Mouse (Mus musculus): ENCODE data around the gene Cpne5. TPM values are rescaled to one million over a fixed set of nuclear protein-coding genes. Genes with fewer than 3 reads are reported as not detected.

Cpne5 gene
- total RNA-seq, 2 experiments from 2014 or later: 2.8 to 2.9 TPM

DNA sequence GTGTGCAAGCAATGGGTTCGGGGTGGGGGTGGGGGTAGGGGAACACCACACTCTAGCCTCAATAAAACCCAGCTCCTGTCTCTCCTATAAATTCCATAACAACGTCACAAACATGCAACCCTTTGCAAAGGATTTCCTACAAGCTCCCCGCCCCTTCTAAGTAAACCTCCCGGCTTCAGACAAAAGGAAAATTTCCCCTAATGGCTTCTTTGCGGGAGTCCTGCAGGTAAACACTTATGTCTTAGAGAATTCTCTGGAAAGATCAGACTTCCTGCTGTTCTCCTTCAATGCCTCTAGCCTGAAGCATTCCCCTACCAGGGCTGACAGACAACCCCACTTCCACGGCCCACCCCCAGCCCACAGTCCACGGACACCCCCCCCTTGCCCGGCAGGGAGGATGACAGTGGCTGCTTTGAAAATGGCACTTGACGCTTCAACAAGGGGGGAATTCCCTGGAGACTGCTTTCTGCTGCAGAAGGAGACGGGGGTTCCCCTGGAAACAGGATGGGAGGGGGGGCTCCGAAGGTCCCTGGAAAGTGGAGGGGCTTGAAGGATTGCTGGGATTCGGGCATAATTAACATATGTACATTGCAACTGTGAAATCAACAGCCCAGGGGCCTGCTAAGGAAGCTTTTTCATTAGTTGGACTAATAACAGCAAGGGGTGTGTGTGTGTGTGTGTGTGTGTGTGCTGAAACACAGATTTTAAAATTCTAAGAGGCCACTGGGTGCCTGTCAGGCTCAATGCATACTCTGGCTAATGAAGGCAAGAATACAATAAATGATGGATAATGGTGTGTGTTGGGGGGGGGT, 24.4 kb downstream of the Cpne5 start:
- no peak for DNase-seq (ENCODE audit: low spot score in 2 of 2)

DNA sequence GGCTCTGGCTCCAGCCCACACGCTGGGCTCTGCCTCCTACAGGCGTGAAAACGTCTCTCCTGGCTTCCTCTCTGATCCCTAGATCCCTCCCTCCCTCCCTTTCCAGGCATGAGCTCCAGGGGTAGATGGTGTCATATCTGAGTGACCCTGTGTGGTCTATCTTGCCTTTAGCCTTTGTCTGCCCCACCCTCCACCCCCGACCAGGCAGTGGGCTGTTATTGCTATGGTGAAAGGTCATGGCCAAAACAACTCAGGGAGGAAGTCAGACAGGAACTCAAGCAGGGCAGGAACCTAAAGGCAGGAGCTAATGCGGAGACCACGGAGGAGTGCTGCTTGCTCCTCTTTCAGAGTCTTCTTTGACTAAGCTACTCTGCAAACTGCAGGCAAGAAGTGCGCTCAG, 26.1 kb downstream of the Cpne5 start:
- DNase-seq (ENCODE audit: low spot score in 2 of 2): no peak

DNA sequence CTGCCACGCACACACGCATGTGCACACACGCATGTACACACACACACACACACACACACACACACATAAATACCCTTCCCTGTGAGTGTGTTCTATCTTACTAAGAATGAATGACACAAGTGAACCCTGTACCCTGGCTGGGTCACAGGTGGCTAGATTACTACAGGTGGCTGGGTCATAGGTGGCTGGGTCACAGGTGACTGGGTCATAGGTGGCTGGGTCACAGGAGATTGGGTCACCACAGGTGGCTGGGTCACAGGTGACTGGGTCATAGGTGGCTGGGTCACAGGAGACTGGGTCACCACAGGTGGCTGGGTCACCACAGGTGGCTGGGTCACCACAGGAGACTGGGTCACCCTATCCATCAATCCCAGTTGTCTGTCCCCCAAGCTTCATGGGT, 27.9 kb downstream of the Cpne5 start:
- DNase-seq (ENCODE audit: low spot score in 2 of 2): no peak

DNA sequence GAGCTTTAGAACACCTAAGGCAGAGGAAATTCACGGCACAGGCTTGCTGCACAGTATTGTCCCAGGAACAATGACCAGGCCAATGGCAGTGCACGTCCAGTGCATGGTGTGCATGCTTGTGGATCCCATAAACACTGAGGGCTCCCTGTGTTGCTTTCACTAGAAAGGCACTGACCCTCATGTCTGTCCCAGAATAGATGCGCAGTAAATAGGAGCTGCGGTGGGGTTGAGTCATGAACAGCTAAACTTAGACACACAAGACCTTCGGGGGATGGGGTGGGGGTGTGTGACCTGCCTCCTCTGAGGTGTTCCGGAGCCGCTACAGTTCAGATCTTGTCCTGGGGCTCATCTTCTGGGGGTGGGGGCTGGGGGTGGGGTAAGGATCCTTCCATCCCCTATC, 31.9 kb downstream of the Cpne5 start:
- DNase-seq (ENCODE audit: low spot score in 2 of 2): no peak

DNA sequence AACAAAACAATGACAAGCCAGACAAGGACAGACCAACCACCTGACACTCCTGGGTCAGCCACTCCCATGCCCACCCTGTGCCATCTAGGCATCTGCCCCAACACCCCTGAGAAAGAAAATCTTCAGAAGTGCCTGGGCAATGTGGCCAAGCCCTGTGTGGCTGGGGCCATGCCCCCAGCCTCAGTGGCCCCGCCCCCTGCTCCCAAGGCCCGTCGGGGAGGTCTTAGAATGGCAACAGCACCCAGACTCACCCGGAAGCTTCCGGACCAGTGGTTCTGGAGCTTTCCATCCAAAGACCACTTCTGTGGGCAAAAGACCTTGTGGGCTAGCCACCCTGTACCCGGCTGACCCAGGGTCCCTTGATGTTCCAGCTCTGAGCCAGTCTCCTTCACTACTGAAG, 35.4 kb downstream of the Cpne5 start:
- no peak for DNase-seq (ENCODE audit: low spot score in 2 of 2)

DNA sequence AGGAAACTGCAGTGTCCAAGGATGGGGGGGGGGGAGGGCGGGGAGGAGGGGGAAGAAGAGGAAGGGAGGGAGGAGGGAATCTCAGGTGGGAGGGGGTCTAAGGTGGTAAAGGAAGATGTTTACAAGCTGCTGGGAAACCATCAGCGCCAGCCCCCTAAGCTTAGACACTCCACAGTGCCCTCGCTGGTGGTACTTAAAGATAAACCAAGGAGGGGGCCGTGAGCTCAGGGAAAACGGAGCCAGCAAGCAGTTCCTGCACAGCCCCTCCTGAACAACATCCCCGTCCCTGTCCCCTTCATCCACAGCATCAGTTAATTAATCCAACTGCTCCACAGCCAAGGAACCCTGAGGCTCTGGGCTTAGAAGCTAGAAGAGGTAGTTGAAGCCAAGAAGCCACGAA, 38.1 kb downstream of the Cpne5 start:
- DNase-seq (ENCODE audit: low spot score in 2 of 2): no peak

DNA sequence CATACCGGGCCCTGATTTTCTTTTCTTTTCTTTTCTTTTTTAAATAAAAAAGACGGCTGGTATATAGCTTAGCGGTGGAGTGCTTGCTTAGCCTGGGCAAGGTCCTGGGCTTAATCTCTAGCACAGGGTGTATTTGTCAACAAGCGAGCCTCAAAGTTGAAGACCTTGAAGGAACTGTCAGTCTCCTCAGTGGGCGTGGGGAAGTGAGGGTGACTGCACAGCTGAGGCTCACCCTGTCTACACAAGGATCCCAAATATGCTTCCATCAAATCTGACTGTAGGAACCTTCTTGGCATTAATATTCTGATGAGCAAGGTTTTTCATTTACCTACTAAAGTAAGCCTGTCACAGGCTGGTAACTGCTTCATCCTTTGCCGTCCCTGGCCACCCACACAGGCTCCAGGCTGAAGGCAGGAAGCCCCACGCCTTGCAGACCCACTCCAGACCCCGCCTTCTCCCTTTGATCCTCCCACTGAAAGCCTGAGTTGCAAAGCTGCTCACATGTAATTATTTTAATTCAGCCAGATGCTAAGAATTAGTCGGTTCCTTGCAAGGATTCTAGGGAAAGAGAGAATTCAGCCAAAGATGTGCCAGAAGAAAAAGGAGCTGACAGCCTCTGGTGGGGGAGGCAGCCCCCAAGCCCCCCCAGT, 38.7 kb downstream of the Cpne5 start:
- DNase-seq (ENCODE audit: low spot score in 2 of 2): no peak

DNA sequence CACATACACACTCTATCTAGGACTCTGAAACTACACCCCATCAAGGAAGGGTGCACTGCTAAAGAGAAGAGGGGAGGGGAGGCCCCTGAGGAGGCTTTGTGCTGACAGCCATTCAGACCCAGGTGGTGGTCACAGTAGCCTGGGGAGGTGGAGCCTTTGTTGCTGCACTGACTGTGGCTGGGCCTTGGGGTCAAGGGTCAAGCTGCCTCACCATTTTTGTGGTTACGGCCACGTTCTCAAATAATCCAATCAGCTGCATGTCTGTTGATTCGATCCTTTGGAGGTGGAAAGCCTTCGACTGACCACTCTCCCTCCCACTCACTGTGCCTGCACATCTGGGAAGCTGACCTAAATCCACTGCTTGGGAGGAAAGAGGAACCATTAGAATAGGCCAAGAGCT, 42.4 kb downstream of the Cpne5 start:
- DNase-seq (ENCODE audit: low spot score in 2 of 2): no peak

DNA sequence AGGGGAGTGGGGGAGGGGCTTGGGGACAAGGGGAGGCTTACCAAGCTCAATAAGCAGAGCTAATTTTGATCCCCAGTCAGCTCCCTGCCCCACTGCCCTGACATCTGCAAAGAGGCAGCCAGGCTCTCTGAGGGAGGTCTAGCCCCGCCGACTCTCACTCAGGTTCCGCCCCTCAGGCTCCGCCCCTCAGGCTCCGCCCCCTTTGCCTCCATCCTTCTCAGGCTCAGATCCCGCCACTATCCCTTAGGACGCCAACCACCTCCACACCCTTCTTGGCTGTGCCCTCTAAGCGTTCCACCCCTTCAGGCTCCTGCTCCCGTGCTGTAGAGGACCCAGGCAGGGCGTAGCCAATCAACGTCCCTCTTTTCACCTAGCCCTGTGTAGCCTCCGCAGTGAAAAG, 49.0 kb downstream of the Cpne5 start:
- DNase-seq (ENCODE audit: low spot score in 2 of 2): no peak

DNA sequence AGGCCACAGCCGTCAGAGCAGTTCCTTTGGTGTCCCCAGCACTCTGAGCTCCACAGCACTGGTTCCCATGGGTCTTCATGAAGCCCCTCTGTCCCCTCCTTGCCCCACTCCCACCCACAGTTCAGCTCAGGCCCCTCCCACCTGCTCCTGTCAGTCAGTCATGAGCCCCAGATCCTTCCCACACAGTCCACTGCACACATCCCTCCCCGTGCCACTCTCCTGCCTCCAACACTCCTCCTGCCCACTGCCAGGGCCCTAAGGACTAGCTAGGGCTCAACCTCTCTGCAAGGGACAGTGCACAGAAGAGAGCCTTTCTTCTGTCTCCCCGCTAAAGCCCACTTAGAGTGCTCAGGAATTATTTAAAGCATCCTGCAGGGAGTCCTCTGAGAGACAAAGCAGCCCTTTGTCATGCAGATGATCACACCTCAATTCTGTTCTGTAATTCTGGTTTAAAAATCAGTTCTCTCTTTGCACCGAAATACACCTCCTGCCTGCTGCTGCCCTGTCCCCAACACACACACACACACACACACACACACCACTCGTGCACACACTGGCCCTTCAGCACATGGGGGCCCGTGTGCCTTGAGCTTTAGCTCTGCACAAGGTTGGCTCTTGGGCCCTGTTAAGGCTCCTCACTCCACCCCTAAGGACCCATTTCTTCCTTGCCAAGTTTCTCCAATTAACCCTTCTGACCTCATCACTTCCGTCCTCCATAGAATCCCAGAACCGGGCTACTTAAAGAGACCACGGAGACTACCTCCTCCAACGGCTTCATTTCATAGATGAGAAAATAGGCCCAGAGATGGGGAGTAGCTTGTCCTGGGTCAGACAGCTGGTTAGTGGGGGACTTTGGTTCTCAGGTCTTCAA, 50.7 kb downstream of the Cpne5 start:
- no peak for DNase-seq (ENCODE audit: low spot score in 2 of 2)

DNA sequence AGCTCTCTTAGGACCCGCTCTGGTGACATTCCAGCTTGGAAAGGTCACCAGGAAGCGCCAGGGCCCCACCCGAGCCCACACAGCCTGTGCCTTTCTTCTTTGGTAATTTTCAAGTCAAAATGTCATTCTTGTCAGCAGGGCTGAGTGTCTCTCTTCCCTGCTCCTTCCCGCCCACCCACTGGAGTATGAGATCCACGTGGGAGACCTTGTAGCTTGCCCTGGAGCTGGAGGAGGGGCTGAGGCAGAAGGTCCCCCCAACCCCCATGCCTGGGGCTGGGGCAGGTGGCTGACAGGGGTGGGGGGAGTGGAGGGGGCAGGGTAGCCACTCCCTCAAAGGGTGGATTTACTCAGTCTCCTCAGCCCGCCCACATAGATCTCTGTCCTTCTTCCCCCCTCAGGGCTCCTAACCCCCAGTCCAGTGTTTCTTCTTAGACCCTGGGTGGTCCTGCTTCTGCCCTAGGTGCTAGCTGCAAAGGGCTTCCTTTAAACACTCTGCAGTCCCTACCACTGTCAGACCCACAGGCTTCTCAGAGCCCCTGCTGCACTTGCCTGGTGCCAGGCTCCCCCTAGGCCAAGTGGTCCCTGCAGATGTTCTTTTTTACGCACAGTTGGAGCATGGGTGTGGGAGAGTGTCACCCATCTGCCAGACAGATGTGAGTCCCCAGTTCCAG, 52.5 kb downstream of the Cpne5 start:
- DNase-seq (ENCODE audit: low spot score in 2 of 2): no peak

DNA sequence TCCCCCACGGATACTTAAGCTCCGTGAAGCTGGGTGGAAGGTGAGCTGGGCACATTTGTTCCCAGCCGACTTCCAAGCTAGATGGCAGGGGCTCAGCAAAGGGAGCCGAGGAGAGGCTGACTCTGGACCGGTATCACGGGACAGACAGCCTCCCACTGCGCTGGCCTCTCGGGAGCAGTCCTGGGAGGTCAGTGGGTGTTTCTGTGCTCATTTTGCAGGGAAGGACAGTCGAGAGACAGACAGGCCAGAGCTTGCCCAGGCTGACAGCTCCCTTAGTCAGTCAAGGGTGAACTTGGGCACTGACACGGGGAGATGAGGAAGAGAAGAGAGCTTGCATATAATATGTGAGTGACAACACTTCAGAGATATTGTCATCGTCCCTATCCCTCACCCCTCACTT, 54.8 kb downstream of the Cpne5 start:
- DNase-seq (ENCODE audit: low spot score in 2 of 2): no peak

DNA sequence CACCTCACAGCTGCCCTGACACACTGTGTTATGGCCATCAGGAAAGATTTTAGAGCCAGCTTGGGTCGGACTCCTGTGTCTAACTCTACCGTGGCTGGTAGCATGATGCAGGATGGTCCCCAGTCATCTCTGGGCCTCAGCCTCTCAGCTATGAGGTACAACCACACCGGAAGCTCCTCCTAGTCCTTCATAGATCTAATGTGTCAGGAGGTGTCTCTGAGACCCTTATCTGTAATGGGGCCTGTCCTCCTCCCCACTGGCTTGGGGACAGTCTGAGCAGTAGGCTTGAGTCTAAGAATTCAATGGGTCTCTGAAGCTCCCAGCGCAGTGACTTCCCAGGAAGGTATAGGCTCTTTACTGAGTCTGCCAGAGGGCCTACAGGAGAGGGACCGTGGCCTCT, 56.2 kb downstream of the Cpne5 start:
- no peak for DNase-seq (ENCODE audit: low spot score in 2 of 2)

DNA sequence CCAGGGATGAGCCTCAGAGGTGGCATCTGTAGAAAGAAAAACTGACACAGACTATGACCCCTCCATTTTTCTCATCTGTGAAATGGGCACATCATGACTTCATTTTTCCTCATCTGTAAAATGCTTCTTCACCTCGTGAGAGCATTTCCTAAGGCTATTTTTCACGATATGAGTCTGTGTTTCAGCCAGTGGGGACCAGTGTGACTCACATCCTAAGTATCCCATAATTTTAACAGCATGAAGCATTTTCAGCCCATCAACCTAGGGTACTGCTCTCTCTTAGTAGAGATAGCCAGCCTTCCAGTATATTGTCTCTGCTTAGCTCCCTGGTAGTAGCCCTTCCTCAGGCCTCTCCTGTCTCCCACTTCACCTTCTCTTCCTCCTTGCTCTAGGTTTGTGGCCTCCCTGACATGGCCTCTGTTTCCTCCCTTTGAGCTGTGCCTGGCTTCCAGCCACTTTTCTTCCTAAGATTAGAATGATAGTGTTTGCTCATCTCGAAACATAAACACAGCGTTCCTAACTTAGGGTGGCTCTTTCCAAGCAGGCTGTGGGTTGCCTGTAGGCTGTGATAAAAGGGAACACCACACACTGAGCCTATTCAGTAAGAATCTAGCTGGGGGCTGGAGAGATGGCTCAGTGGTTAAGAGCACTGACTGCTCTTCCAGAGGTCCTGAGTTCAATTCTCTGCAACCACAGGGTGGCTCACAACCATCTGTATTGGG, 57.4 kb downstream of the Cpne5 start:
- DNase-seq (ENCODE audit: low spot score in 2 of 2): no peak

DNA sequence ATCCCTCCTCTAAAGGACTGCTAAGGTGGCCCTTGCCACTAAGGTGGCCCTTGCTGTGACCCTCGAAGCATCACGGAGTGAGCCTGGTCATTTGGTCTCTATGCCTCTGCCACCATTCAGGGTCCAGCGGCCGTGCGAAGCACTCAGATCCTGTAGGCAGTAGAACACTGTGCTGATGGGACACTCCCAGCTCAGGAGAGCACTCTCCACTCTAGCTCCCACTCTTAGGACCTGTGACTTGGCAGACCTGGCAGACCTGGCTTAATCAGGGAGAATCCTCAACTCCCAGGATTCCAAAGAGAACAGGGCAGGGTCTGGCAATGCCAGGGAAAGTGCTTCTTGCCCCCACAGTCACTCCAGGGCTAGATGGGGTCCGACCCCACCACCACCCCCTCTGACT, 58.0 kb downstream of the Cpne5 start:
- no peak for DNase-seq (ENCODE audit: low spot score in 2 of 2)

DNA sequence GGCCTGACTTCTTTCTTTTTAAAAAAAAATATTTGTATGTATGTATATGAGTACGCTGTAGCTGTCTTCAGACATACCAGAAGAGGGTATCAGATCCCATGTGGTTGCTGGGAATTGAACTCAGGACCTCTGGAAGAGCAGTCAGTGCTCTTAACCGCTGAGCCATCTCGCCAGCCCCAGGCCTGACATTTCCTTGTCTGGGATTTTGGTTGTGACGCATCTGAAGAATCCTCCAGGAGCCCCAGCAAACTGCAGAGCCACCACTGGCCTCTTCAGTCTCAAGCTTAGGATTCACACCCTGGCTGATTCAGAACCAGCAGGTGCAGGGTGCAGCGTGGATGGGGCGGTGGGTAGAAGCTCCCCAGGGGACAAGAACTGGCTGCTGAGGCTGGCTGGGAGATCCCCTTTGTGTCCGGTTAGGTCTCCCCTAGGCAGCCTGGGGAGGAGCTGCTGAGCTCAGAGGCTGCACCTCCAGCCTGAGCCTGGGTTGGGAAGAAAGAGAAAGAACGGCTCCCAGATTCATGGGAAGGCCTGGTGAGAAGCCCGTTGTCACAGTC, 59.4 kb downstream of the Cpne5 start:
- no peak for DNase-seq (ENCODE audit: low spot score in 2 of 2)

DNA sequence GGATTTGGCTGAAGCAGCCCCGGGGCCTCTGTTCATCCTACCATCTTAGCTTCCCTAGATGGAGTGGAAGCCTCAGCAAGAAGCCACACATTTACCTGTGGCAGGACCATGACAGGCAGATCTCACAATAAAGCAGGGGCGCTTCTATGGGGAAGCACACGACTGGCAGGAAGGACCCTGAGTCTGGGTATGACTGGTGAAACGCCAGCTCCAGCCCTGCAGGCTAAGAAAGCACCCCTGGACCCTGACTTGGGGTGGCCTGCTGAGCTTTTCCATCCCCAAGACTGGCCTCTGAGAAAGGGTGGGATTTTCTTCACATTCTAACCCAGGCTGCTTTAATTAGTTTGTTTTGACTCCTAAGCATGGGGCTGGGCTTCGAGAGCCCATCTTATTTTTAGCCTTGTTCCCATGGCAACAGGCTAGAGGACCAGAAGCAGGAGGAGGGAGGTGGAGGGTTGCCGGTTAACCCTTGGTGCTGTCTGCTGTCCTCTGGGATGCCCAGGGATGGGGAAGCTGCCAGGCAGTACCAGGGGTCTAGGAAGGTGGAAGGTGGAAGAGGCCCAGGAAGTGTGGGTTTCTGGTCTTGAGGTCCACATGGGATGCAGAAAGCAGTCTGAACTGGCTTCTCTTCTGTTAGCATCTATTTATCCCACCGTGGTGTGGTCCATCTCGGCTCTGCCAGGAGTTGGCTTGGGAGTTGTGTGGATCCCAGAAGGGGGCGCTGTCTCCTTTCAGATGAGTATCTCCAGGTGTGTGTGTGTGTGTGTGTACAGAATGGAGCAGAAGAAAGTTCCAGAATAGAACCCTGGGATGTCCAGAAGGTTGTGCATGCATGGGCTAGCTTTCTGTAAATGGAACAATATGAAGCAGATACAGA, 61.3 kb downstream of the Cpne5 start:
- DNase-seq (ENCODE audit: low spot score in 2 of 2): peak; percentile 33 to 58

DNA sequence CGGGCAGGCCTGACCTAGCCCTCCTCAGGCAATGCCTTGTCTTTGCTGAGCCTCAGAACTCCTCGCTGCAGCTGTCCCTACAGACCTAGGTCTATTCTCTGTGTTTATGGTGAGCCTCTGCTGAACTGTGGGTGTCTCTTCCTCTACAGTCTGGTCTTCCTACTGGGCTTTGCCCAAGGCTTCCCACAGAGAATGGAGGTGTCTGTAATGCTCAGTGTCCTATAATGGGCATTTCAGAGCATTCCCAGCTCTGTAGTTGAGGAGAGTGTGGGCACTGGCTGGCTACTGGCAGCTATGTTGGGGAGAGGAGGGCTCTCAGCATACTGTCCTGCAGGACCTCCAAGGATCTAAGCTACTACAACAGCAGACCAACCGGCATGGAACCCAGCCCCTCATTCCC, 62.3 kb downstream of the Cpne5 start:
- DNase-seq (ENCODE audit: low spot score in 2 of 2): no peak

DNA sequence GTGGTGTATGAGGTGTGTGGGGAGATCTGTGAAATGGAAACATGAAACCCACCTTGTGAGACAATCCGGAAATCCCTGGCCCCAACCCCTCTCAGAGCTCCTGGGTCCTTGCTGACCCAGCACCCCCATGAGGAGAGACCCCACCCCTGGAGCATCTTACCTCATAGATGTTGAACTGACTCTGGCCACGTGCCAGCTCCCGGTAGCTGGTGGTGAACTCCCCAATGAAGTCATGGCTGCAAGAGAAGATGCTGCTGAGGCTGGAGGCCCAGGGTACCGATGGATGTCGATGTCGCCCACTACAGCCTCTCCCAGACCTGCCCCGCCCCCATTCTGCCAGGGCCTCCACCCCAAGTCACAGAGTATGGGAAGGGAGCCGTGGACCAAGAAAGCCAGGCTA, 64.8 kb downstream of the Cpne5 start:
- DNase-seq (ENCODE audit: low spot score in 2 of 2): no peak

DNA sequence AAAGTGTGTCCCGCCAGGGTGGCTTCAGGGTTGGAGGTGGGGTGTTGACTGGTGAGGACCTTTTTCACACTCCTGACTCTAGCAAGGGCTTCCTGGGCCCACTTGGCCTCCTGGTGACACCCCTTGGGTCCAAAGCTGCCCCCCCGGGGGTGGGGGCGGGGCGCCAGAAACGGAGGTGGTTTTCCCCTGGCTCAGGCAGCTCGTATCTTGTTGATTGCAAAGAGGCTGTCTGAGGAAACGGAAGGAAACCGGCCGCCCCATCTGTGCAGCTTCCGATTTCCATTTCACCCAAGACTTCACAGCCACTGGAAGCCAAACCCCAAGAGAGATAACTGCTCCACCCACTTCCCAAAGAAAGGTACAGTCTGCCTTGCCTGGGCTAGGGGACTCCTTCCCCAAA, 65.9 kb downstream of the Cpne5 start:
- no peak for DNase-seq (ENCODE audit: low spot score in 2 of 2)

All from adrenal gland, postnatal 4 days (tissue).